Mouse (Mus musculus) liver, embryonic 13.5 days (tissue): ENCODE results near the gene Olfm1. TPM values are rescaled to one million over a fixed set of nuclear protein-coding genes. Genes with fewer than 3 reads are reported as not detected.

Source experiments
- ATAC-seq: fragments of 200-750 bp; cut with Nextera tagmentation; 2 replicates; pipeline ENCODE4 v1.8.0; 2017; ENCODE audit warnings: low read depth, mild to moderate bottlenecking, moderate number of reproducible peaks, moderate library complexity
- DNase-seq: peaks from one replicate; pipeline ENCODE4 v3.0.0; 2022
- H3K27ac ChIP-seq: fragments of 300-500 bp; sonication (generic); 2 replicates; pipeline ENCODE4 v1.5.1; 2015; ENCODE audit warnings: moderate library complexity, mild to moderate bottlenecking, inconsistent platforms
- H3K27me3 ChIP-seq: fragments of 300-500 bp; sonication (generic); 2 replicates; pipeline ENCODE4 v1.6.1; 2015; ENCODE audit warnings: mild to moderate bottlenecking, inconsistent platforms
- H3K36me3 ChIP-seq: fragments of 300-500 bp; sonication (generic); 2 replicates; pipeline ENCODE4 v1.6.1; 2015; ENCODE audit warnings: mild to moderate bottlenecking, inconsistent platforms
- H3K4me1 ChIP-seq: fragments of 300-500 bp; sonication (generic); replicated peaks from 2 replicates; pipeline ENCODE4 v1.6.1; 2015; ENCODE audit warnings: inconsistent platforms
- H3K4me2 ChIP-seq: fragments of 300-500 bp; sonication (generic); 2 replicates; pipeline ENCODE4 v1.6.1; 2015; ENCODE audit warnings: inconsistent platforms, mild to moderate bottlenecking, moderate library complexity
- H3K4me3 ChIP-seq: fragments of 300-500 bp; sonication (generic); replicated peaks from 2 replicates; pipeline ENCODE4 v1.5.1; 2015; ENCODE audit warnings: mild to moderate bottlenecking, inconsistent platforms
- H3K9ac ChIP-seq: fragments of 300-500 bp; sonication (generic); 2 replicates; pipeline ENCODE4 v1.6.1; 2015; ENCODE audit warnings: mild to moderate bottlenecking, inconsistent platforms
- H3K9me3 ChIP-seq: fragments of 300-500 bp; sonication (generic); replicated peaks from 2 replicates; pipeline ENCODE4 v1.6.1; 2016; ENCODE audit warnings: inconsistent platforms
- WGBS: fragments of 180-500 bp; shearing (Covaris S2); methylation state at CpG from one replicate; pipeline ENCODE4 v1.1.7; 2015; ENCODE audit not compliant: insufficient replicate concordance; 5-methylcytosine and 5-hydroxymethylcytosine counted together
- polyA plus RNA-seq: library from polyadenylated mRNA; unstranded; fragments of >200 nt; fragmentation: Nextera tagmentation; extraction: Ambion mirVana; gene quantifications from 2 replicates; pipeline ENCODE4 v1.2.1, GENCODE M21; 2015

Gene Olfm1
- polyA plus RNA-seq, 1 experiment from 2014 or later, result 1.6 TPM

DNA sequence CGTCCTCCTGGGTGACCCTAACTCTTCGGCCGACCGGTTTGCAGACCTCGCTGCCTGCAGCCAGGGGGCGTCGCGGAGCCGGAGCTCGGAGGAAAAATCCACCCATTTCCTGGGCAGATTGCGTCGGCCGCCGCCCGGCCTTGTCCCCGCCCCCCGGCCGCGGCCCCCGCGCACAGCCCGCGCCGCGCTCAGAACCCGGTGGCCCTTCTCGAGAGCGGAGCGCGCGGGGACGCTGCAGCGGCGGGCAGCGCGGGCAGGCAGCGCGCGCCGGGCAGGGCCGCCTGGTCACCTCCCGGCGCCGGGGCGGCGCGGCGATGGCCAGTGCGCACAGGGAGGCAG lies 12.6 kb downstream of the Olfm1 start:
- ATAC-seq, result no peak

DNA sequence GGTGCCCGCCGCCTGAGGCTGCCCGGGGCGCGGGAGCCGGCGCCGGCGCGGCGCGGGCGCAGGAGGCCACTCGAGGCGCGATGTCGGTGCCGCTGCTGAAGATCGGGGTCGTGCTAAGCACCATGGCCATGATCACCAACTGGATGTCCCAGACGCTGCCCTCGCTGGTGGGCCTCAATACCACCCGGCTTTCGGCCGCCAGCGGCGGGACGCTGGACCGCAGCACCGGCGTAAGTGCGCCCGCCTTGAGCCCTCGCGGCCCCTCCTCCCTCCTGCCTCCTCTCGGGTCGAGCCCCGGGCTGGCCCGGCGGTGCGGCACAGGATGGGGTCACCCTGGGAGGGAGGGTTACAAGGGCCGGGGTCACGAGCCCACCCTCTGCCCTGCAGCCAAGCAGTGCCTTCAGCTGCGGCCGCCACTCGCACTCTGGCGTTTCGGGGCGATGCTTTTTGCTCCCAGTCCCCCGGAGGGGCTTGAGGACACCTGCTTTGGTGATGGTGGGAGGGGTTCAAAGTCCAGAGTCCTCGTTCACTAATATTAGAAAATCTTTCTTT lies 13.2 kb downstream of the Olfm1 start:
- no peaks in the 10 kb centered on the region for H3K9me3 ChIP-seq
- no peak overlapping the region for H3K27ac ChIP-seq
- peak overlapping the region; percentile 75 for H3K4me2 ChIP-seq
- ATAC-seq, result no peak
- WGBS, result under 1% methylated on average over 36 of the region's 51 CpGs
- peaks cover 77% of the 10 kb centered on the region for H3K27me3 ChIP-seq
- no peak for DNase-seq
- H3K4me1 ChIP-seq, result peaks cover 19% of the 10 kb centered on the region
- peak overlapping the region; percentile 56 for H3K4me3 ChIP-seq
- H3K36me3 ChIP-seq, result no peaks in the 10 kb centered on the region
- H3K9ac ChIP-seq, result peak overlapping the region; percentile 56

More for the DNA sequence above, 12.6 kb downstream of the Olfm1 start:
- peaks cover 81% of the 10 kb centered on the region for H3K27me3 ChIP-seq
- peak; percentile 37 for DNase-seq
- peak overlapping the region; percentile 75 for H3K4me2 ChIP-seq
- no peaks in the 10 kb centered on the region for H3K9me3 ChIP-seq
- under 1% methylated on average over 46 of the region's 49 CpGs for WGBS
- H3K9ac ChIP-seq, result peak overlapping the region; percentile 56
- H3K27ac ChIP-seq, result no peak overlapping the region
- peaks cover 19% of the 10 kb centered on the region for H3K4me1 ChIP-seq
- no peaks in the 10 kb centered on the region for H3K36me3 ChIP-seq
- peak overlapping the region; percentile 56 for H3K4me3 ChIP-seq

DNA sequence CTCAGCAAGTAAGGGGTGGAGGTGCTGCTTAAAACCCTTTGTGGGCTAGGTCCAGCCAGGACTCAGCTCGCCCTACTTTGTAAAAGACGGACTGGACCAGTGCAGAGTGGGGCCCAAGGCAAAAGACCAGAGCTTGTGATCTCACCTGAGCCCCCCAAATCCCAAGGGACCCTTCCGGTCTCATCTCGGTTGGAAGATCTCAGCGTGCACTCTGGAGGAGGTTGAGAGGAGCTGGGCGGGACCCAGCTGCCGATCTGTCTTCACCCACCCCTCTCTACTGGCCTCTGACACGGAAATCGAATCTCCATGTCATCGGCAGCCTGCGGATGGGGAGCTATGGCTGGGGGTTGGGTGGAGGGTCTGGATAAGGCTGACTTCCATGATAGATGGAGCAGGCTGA lies 13.7 kb downstream of the Olfm1 start:
- WGBS, result 10% methylated on average over 11 of the region's 11 CpGs
- Histone ChIP-seq H3K27ac (no peak overlapping the region), H3K4me3 (peak overlapping the region; percentile 56), H3K36me3 (no peaks in the 10 kb centered on the region), H3K4me1 (peaks cover 19% of the 10 kb centered on the region), H3K27me3 (peaks cover 75% of the 10 kb centered on the region), H3K4me2 (peak overlapping the region; percentile 75), H3K9ac (no peak overlapping the region), H3K9me3 (no peaks in the 10 kb centered on the region)
- no peak for ATAC-seq
- DNase-seq, result no peak

DNA sequence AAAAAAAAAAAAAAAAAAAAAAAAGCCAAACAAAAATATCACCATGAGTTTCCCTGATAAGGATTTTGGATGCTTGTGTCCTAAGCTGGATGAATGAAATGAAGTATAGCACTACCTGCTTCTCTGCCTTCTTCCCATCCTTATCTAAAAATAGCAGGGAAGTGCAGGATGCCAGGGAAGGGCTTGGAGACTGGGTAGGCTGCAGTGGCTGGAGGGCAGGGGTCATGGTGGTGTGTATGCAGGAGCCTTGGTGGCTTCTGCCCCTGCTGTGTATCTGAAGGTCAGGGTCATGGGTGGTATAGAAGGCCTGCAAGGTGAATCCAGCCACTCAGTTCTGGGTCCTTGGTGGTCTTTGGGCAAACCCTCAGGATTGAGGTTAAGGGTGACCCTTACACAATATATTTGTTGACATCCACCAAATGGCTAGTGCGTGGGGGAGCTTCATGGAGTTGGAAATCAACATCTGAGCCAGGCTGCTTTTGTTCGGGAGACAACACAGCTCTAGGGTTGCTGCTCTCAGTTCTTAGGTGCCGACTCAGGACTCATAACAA lies 14.5 kb downstream of the Olfm1 start:
- Histone ChIP-seq H3K27me3 (peaks cover 77% of the 10 kb centered on the region), H3K36me3 (no peaks in the 10 kb centered on the region), H3K4me1 (peaks cover 19% of the 10 kb centered on the region), H3K27ac (no peak overlapping the region), H3K4me3 (no peak overlapping the region), H3K4me2 (no peak overlapping the region), H3K9ac (no peak overlapping the region), H3K9me3 (no peaks in the 10 kb centered on the region)
- no peak for ATAC-seq
- WGBS, result 60% methylated on average over 3 of the region's 3 CpGs
- no peak for DNase-seq

DNA sequence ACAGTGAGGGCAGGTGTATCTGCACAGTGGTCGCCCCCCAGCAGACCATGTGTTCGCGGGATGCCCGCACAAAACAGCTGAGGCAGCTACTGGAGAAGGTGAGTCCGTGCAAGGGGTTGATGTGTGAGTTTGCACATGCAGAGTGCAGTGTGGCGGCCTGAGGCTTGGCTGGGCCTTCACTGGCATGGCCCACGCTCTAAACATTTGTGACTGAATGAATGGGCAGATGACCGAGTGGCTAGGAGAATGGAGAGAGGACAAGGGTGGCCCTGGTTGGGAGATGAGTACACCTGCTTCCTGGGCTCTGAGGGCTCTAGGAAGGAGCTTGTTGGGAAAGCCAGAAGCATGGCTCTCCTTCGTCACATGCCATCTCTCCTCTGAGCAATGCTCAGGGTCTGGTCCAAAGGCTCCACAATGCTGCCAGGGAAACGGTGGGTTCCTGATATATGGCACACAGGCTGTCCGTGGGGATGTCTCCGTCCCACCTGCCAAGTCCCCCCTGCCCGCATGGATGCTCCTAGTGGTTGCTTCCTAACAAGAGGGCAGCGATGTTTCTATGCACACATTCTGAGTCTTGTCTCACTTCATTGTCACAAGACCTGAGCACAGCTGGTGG lies 15.4 kb downstream of the Olfm1 start:
- Histone ChIP-seq H3K4me1 (peaks cover 19% of the 10 kb centered on the region), H3K9me3 (no peaks in the 10 kb centered on the region), H3K4me2 (no peak overlapping the region), H3K27me3 (peaks cover 71% of the 10 kb centered on the region), H3K36me3 (no peaks in the 10 kb centered on the region), H3K9ac (no peak overlapping the region), H3K27ac (no peak overlapping the region), H3K4me3 (no peak overlapping the region)
- ATAC-seq (no peak), DNase-seq (no peak)
- 69% methylated on average over 14 of the region's 14 CpGs for WGBS

DNA sequence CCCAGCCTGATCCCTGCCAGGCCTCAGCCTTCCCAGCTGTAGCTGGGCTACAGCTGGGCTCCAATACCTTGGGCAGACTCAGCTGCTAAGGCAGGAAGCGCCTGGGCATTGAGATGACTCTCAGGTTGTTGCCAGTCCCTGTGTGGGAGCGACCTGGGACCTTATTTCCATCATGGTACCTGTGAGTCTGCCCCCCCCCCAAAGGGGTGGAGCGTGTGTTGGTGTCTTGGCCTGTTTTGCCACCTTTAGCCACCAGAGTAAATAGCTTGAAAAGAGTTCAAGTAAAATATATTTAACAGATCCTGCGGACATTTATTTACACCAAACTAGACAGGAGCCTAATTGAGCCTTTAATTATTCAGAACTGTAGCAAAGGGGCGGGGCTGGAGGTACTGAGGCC lies 16.4 kb downstream of the Olfm1 start:
- peaks cover 19% of the 10 kb centered on the region for H3K4me1 ChIP-seq
- WGBS, result 69% methylated on average over 5 of the region's 5 CpGs
- H3K27me3 ChIP-seq, result peaks cover 64% of the 10 kb centered on the region
- no peaks in the 10 kb centered on the region for H3K9me3 ChIP-seq
- DNase-seq, result no peak
- no peaks in the 10 kb centered on the region for H3K36me3 ChIP-seq
- H3K27ac ChIP-seq, result no peak overlapping the region
- no peak overlapping the region for H3K4me3 ChIP-seq
- no peak for ATAC-seq
- no peak overlapping the region for H3K4me2 ChIP-seq
- H3K9ac ChIP-seq, result no peak overlapping the region

DNA sequence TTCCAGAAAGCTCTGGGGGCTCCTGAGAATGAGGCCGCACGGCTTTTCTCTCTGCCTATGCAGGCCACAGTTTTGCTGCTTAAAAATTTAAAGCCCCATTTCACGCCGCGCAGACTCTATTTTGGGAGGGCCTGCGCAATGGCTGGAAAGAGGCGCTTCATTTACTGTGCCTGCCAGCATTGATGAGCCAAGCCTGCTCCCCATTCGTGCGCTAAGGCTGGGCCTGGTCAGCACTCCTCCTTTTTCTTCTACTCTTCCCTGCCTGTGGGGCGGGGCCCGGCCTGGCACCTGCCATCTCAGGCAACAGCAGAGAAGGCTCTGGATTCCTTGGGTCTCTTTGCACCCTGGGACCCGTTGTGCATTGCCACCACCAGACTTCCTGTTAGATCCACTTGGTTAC lies 16.9 kb downstream of the Olfm1 start:
- no peak for DNase-seq
- Histone ChIP-seq H3K9ac (no peak overlapping the region), H3K4me3 (no peak overlapping the region), H3K27ac (no peak overlapping the region), H3K9me3 (no peaks in the 10 kb centered on the region), H3K36me3 (no peaks in the 10 kb centered on the region), H3K4me2 (no peak overlapping the region), H3K27me3 (peaks cover 60% of the 10 kb centered on the region), H3K4me1 (peaks cover 15% of the 10 kb centered on the region)
- no peak for ATAC-seq
- 71% methylated on average over 12 of the region's 12 CpGs for WGBS

DNA sequence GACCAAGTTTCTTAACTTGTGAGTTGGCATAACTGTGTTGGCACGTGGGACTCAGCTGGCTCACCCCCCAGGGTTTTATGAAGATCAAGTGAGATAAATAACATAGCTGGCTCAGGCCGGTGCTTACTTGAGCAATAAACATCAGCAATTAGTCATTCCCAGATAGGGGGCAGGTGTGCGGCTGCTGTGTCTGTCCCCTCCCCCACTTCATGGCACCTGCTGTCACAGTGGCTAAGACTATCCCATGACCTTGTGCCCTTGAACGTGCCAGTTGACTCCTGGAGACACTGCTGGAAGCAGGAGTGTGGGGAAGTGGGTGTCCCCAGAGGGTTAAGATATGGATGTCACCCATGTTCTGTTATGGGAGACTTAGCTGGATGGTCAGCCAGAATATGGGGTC lies 17.5 kb downstream of the Olfm1 start:
- no peak overlapping the region for H3K4me2 ChIP-seq
- no peaks in the 10 kb centered on the region for H3K9me3 ChIP-seq
- no peak overlapping the region for H3K27ac ChIP-seq
- 50% methylated on average over 4 of the region's 4 CpGs for WGBS
- no peaks in the 10 kb centered on the region for H3K36me3 ChIP-seq
- no peak overlapping the region for H3K9ac ChIP-seq
- no peak overlapping the region for H3K4me3 ChIP-seq
- no peak for DNase-seq
- H3K4me1 ChIP-seq, result peaks cover 9% of the 10 kb centered on the region
- no peak for ATAC-seq
- peaks cover 54% of the 10 kb centered on the region for H3K27me3 ChIP-seq

DNA sequence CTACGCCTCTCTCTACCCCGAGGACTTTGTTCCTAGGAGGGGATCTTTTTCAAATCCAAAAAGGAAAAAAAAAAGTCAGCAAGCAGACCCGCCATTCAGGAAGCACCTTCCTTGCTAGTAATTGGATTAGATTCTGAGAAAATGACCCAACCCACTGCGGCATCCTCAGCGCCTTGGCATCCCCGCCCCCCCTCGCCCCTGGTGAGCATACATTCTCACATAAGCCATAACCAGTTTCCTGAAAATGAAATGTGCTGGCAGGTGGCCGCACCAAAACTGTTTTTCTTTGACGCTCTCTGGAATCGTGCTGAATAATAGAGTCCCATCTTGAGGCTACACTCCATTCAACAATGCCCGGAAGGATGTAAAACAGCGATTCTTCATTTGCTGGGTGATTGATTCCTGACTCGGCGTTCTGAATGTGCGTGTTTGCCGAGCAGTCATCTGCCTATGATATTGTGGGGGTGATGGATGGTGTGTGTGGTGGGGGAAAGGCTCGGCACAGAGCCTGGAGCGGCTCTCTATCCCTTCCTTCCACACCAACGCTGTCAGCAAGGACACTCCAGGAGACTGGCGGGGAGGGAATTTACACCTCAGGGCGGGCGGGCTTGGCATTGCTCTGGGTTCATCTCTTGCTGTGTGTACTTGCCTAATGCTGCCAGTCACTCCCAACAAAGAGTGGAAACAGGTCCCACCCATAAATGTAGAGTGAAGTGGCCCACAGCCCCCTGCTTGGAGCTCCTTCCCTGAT lies 18.9 kb downstream of the Olfm1 start:
- Histone ChIP-seq H3K36me3 (no peaks in the 10 kb centered on the region), H3K4me1 (no peaks in the 10 kb centered on the region), H3K4me3 (no peak overlapping the region), H3K27ac (no peak overlapping the region), H3K4me2 (no peak overlapping the region), H3K9ac (no peak overlapping the region), H3K9me3 (no peaks in the 10 kb centered on the region), H3K27me3 (peaks cover 40% of the 10 kb centered on the region)
- ATAC-seq (no peak), DNase-seq (no peak)
- WGBS, result 52% methylated on average over 22 of the region's 22 CpGs

DNA sequence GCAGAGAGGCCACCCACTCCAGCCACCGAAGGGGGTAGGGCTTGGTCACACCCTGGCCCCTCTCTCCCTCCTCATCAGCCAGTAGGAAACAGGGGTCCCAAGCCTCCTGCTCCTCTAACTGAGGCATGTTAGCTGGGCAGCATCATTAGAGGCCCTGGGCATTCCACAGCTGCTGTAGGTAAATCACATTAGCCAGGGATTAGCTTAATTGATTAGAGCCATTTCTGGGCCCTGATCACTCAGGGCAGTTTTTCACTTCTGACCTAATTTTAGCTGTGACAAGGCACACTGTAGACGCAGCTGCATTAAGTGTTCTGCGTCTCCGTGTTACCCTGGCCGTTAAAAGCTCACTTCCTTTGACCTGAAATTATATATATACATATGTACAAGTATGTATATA lies 20.1 kb downstream of the Olfm1 start:
- WGBS, result 58% methylated on average over 5 of the region's 5 CpGs
- Histone ChIP-seq H3K4me1 (no peaks in the 10 kb centered on the region), H3K36me3 (no peaks in the 10 kb centered on the region), H3K27ac (no peak overlapping the region), H3K27me3 (peaks cover 27% of the 10 kb centered on the region), H3K4me2 (no peak overlapping the region), H3K9ac (no peak overlapping the region), H3K9me3 (no peaks in the 10 kb centered on the region), H3K4me3 (no peak overlapping the region)
- no peak for ATAC-seq
- DNase-seq, result no peak

DNA sequence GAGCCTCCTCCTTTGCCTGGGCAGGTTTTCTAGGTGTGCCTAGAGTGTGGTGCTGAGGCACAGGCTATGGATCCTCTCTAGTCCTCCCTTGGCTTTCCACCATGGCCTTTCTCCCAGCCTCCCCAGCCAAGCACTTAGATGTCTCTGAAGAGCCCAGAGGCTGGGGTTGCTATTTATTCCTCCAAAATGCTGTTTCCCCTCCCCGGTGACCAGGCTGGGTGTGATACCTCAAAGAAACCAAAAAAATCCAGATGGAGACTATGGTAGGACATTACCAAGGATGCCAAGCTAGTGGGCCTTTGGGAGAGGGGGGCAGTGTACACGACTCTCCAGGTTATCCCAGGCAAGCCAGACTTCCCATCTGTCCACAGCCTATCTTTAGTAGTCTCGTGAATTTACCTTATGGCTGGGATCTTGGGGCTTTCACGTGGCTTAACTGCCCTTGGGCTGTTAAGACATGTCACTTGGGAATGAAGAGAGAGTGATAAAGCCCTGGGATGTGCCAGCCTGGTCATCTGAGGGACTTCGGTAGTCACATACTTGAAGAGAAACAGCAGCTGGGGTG lies 23.5 kb downstream of the Olfm1 start:
- H3K9me3 ChIP-seq, result no peaks in the 10 kb centered on the region
- H3K4me2 ChIP-seq, result no peak overlapping the region
- no peak overlapping the region for H3K9ac ChIP-seq
- DNase-seq (no peak), ATAC-seq (no peak)
- 55% methylated on average over 5 of the region's 5 CpGs for WGBS
- no peaks in the 10 kb centered on the region for H3K4me1 ChIP-seq
- H3K27ac ChIP-seq, result no peak overlapping the region
- H3K36me3 ChIP-seq, result no peaks in the 10 kb centered on the region
- peaks cover 15% of the 10 kb centered on the region; the same call in 1 of the 2 replicates for H3K27me3 ChIP-seq
- no peak overlapping the region for H3K4me3 ChIP-seq
